Mouse (Mus musculus): Measurements from ENCODE around the gene Kctd13.

DNA sequence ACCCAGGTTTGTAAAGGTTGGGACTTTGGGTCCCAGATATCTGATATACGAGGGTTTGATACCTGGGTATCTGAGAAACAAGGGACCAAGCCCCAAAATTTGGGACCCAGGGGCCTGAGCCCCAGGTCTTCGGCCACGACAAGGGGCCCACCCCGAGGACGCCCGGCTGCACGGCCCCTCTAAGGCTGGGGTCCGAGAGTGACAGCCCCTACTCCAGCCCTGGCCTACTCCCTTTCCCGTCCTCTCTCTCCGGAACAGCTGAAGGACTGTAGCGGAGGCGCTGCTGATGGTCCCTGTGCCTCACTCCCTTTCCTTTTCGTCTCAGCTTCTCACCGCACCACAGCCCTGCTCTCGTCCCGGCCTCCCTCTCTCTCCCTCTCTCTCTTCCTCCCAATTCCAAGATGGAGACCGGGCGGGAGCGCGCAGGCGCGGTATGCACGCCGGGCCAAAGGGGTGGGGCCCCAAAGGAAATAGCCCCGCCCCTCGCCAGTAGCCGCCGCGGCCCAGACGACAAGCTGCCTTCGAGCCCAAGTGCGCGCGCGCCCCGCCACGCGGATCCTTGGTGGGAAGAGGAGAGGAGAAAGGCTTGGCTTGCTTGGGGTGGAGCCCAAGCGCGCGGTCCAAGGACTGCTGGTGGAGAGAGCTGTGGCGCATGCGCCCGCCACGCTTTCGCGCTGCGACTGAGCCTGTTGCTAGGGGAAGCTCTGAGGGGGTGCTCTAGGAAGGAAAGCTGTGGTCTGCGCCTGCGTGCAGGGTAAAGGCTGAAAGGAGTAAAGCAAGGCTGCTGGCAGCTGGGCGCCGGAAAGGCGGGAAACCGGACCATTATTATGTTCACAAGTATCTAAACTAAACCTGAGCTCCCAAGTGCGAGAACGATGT lies 44.2 kb upstream of the Kctd13 start, which contains the start of gene Taok2:
- TF ChIP-seq EP300 (IDR thresholded peaks at IDR 0.05; ENCODE audit: low read depth) (0 out of 2 replicates have a peak, but pooled peaks have one; percentile 13), CTCF (IDR thresholded peaks at IDR 0.05; ENCODE audit: low read depth) (peak; percentile 6; the same call in 1 of the 2 replicates)
